Mouse (Mus musculus) kidney, adult 2 months (tissue): ENCODE measurements at regions not wholly inside any gene's neighbourhood (a gene's known extent, or its start where the extent isn't known, plus 50 kb on each side); places are given as distances from the start of the nearest gene placed in this dataset.

Source experiments
- CTCF ChIP-seq: fragments of 200-500 bp; conservative IDR thresholded peaks from 2 replicates; pipeline ENCODE4 v1.5.1; 2011; ENCODE audit warnings: low read depth, mild to moderate bottlenecking, control low read depth, low read length, moderate library complexity, mixed read lengths; ENCODE audit not compliant: insufficient read depth, insufficient read length
- POLR2A ChIP-seq: fragments of 200-500 bp; IDR thresholded peaks from one replicate; pipeline ENCODE4 v1.6.1; 2011; ENCODE audit warnings: low read depth, low read length, control low read depth

- no peak for TF ChIP-seq CTCF
- no peak for TF ChIP-seq POLR2A
Measured at GRCm38 (mm10) chr4:64184986-64185385, 138.2 kb upstream of the Tnc start.
